Mouse (Mus musculus) neural tube, embryonic 13.5 days (tissue): ENCODE data around the gene Slc25a42. TPM values are rescaled to one million over a fixed set of nuclear protein-coding genes. Genes with fewer than 3 reads are reported as not detected.

Source experiments
- ATAC-seq: fragments of 200-750 bp; cut with Nextera tagmentation; 2 replicates; pipeline ENCODE4 v1.8.0; 2017; ENCODE audit warnings: low read depth, mild to moderate bottlenecking, moderate TSS enrichment, moderate library complexity
- H3K27ac ChIP-seq: fragments of 300-500 bp; sonication (generic); replicated peaks from 2 replicates; pipeline ENCODE4 v1.5.1; 2015; ENCODE audit warnings: moderate library complexity, mild to moderate bottlenecking, inconsistent platforms
- H3K27me3 ChIP-seq: fragments of 300-500 bp; sonication (generic); 2 replicates; pipeline ENCODE4 v1.6.1; 2015; ENCODE audit warnings: mild to moderate bottlenecking, inconsistent platforms
- H3K36me3 ChIP-seq: fragments of 300-500 bp; sonication (generic); 2 replicates; pipeline ENCODE4 v1.6.1; 2015; ENCODE audit warnings: mild to moderate bottlenecking, inconsistent platforms
- H3K4me1 ChIP-seq: fragments of 300-500 bp; sonication (generic); replicated peaks from 2 replicates; pipeline ENCODE4 v1.6.1; 2015; ENCODE audit warnings: inconsistent platforms
- H3K4me2 ChIP-seq: fragments of 300-500 bp; sonication (generic); 2 replicates; pipeline ENCODE4 v1.6.1; 2015; ENCODE audit warnings: inconsistent platforms, mild to moderate bottlenecking, moderate library complexity
- H3K4me3 ChIP-seq: fragments of 300-500 bp; sonication (generic); 2 replicates; pipeline ENCODE4 v1.5.1; 2015; ENCODE audit warnings: mild to moderate bottlenecking, inconsistent platforms
- H3K9ac ChIP-seq: fragments of 300-500 bp; sonication (generic); 2 replicates; pipeline ENCODE4 v1.6.1; 2015; ENCODE audit warnings: moderate library complexity, mild to moderate bottlenecking, inconsistent platforms
- H3K9me3 ChIP-seq: fragments of 300-500 bp; sonication (generic); 2 replicates; pipeline ENCODE4 v1.6.1; 2016; ENCODE audit warnings: inconsistent platforms
- WGBS: fragments of 180-500 bp; shearing (Covaris S2); methylation state at CpG from one replicate; pipeline ENCODE4 v1.1.7; 2015; 5-methylcytosine and 5-hydroxymethylcytosine counted together
- polyA plus RNA-seq: library from polyadenylated mRNA; unstranded; fragments of >200 nt; fragmentation: Nextera tagmentation; extraction: Ambion mirVana; gene quantifications from 2 replicates; pipeline ENCODE4 v1.2.1, GENCODE M21; 2015

The Slc25a42 gene
- polyA plus RNA-seq = 5.5 and 6.4 TPM in 2 replicates

GRCm38 (mm10) chr8:70212112-70213055 lies at the start of gene Slc25a42:
Gene Slc25a42, minus strand, starts transcription at chr8:70212305.
- peaks cover 17% of the 10 kb centered on the region for H3K27me3 ChIP-seq
- H3K4me2 ChIP-seq = peak within 1 kb of the TSS; percentile 96
- under 1% methylated on average over 66 of the region's 66 CpGs for WGBS
- ATAC-seq = peak; percentile 99
- no peaks in the 10 kb centered on the region for H3K36me3 ChIP-seq
- H3K27ac ChIP-seq = peak within 1 kb of the TSS; percentile 76
- peak within 1 kb of the TSS; percentile 81 for H3K9ac ChIP-seq
- H3K9me3 ChIP-seq = no peaks in the 10 kb centered on the region
- peak within 1 kb of the TSS; percentile 74 for H3K4me3 ChIP-seq
- H3K4me1 ChIP-seq = peaks cover 19% of the 10 kb centered on the region

GRCm38 (mm10) chr8:70259043-70259442 lies 46.9 kb upstream of the Slc25a42 start:
- Histone ChIP-seq H3K27ac (no peak overlapping the region), H3K4me3 (no peak overlapping the region), H3K9me3 (no peaks in the 10 kb centered on the region), H3K9ac (no peak overlapping the region), H3K36me3 (peaks cover 100% of the 10 kb centered on the region), H3K4me2 (no peak overlapping the region), H3K4me1 (no peaks in the 10 kb centered on the region), H3K27me3 (no peaks in the 10 kb centered on the region)
- no peak for ATAC-seq
- WGBS = 90% methylated on average over 2 of the region's 2 CpGs

GRCm38 (mm10) chr8:70258600-70258999 lies 46.5 kb upstream of the Slc25a42 start:
- ATAC-seq = no peak
- Histone ChIP-seq H3K9ac (no peak overlapping the region), H3K9me3 (no peaks in the 10 kb centered on the region), H3K27ac (no peak overlapping the region), H3K36me3 (peaks cover 100% of the 10 kb centered on the region), H3K4me3 (no peak overlapping the region), H3K27me3 (no peaks in the 10 kb centered on the region), H3K4me1 (no peaks in the 10 kb centered on the region), H3K4me2 (no peak overlapping the region)
- WGBS = 95% methylated on average over 5 of the region's 5 CpGs

- 89% methylated on average over 3 of the region's 3 CpGs for WGBS
- Histone ChIP-seq H3K9me3 (no peaks in the 10 kb centered on the region), H3K27me3 (no peaks in the 10 kb centered on the region), H3K27ac (no peak overlapping the region), H3K9ac (no peak overlapping the region), H3K4me2 (no peak overlapping the region), H3K4me3 (no peak overlapping the region), H3K36me3 (peaks cover 100% of the 10 kb centered on the region), H3K4me1 (no peaks in the 10 kb centered on the region)
- ATAC-seq = no peak
Observed at GRCm38 (mm10) chr8:70257456-70257855, 45.4 kb upstream of the Slc25a42 start.

- WGBS = 86% methylated on average over 1 of the region's 1 CpGs
- no peak overlapping the region for H3K4me3 ChIP-seq
- no peak overlapping the region for H3K27ac ChIP-seq
- no peak overlapping the region for H3K4me2 ChIP-seq
- no peak overlapping the region for H3K9ac ChIP-seq
- H3K27me3 ChIP-seq = no peaks in the 10 kb centered on the region
- no peaks in the 10 kb centered on the region for H3K4me1 ChIP-seq
- peaks cover 100% of the 10 kb centered on the region for H3K36me3 ChIP-seq
- ATAC-seq = no peak
- no peaks in the 10 kb centered on the region for H3K9me3 ChIP-seq
Observed at GRCm38 (mm10) chr8:70254628-70255027, 42.5 kb upstream of the Slc25a42 start.

- no peak overlapping the region for H3K27ac ChIP-seq
- peaks cover 88% of the 10 kb centered on the region for H3K36me3 ChIP-seq
- WGBS = 92% methylated on average over 3 of the region's 3 CpGs
- H3K4me1 ChIP-seq = peaks cover 17% of the 10 kb centered on the region
- no peaks in the 10 kb centered on the region for H3K27me3 ChIP-seq
- no peak for ATAC-seq
- H3K9ac ChIP-seq = no peak overlapping the region
- H3K4me3 ChIP-seq = no peak overlapping the region
- no peak overlapping the region for H3K4me2 ChIP-seq
- H3K9me3 ChIP-seq = no peaks in the 10 kb centered on the region
Observed at GRCm38 (mm10) chr8:70247841-70248240, 35.7 kb upstream of the Slc25a42 start.

- H3K4me1 ChIP-seq = peaks cover 17% of the 10 kb centered on the region
- H3K27me3 ChIP-seq = no peaks in the 10 kb centered on the region
- no peaks in the 10 kb centered on the region for H3K9me3 ChIP-seq
- no peak for ATAC-seq
- 92% methylated on average over 6 of the region's 6 CpGs for WGBS
- no peak overlapping the region for H3K27ac ChIP-seq
- H3K36me3 ChIP-seq = peaks cover 88% of the 10 kb centered on the region
- no peak overlapping the region for H3K9ac ChIP-seq
- H3K4me3 ChIP-seq = no peak overlapping the region
- H3K4me2 ChIP-seq = no peak overlapping the region
Observed at GRCm38 (mm10) chr8:70246622-70247021, 34.5 kb upstream of the Slc25a42 start.

- Histone ChIP-seq H3K4me1 (peaks cover 27% of the 10 kb centered on the region), H3K36me3 (peaks cover 87% of the 10 kb centered on the region), H3K4me3 (no peak overlapping the region), H3K9me3 (no peaks in the 10 kb centered on the region), H3K4me2 (no peak overlapping the region), H3K27me3 (no peaks in the 10 kb centered on the region), H3K27ac (no peak overlapping the region), H3K9ac (no peak overlapping the region)
- WGBS = 91% methylated on average over 5 of the region's 5 CpGs
- ATAC-seq = no peak
Observed at GRCm38 (mm10) chr8:70240642-70241041, 28.5 kb upstream of the Slc25a42 start.

- no peak overlapping the region for H3K27ac ChIP-seq
- peaks cover 64% of the 10 kb centered on the region for H3K36me3 ChIP-seq
- no peak overlapping the region for H3K4me3 ChIP-seq
- H3K4me1 ChIP-seq = peaks cover 31% of the 10 kb centered on the region
- no peak overlapping the region for H3K9ac ChIP-seq
- no peaks in the 10 kb centered on the region for H3K27me3 ChIP-seq
- no peak for ATAC-seq
- no peak overlapping the region for H3K4me2 ChIP-seq
- H3K9me3 ChIP-seq = no peaks in the 10 kb centered on the region
- 92% methylated on average over 2 of the region's 2 CpGs for WGBS
Observed at GRCm38 (mm10) chr8:70237842-70238241, 25.7 kb upstream of the Slc25a42 start.

GRCm38 (mm10) chr8:70234781-70235128 lies 22.6 kb upstream of the Slc25a42 start:
- Histone ChIP-seq H3K36me3 (peaks cover 49% of the 10 kb centered on the region), H3K27ac (peak overlapping the region; percentile 96), H3K27me3 (no peaks in the 10 kb centered on the region), H3K9me3 (no peaks in the 10 kb centered on the region), H3K9ac (peak overlapping the region; percentile 85), H3K4me2 (peak overlapping the region; percentile 90), H3K4me1 (peaks cover 39% of the 10 kb centered on the region), H3K4me3 (peak overlapping the region; percentile 71)
- WGBS = under 1% methylated on average over 15 of the region's 15 CpGs
- no peak for ATAC-seq

GRCm38 (mm10) chr8:70234080-70234780 lies 22.1 kb upstream of the Slc25a42 start, which contains the start of the genes Sugp2 and Armc6:
Gene Sugp2, plus strand, starts transcription at chr8:70234226.
Gene Armc6, minus strand, starts transcription at chr8:70234466.
- under 1% methylated on average over 67 of the region's 67 CpGs for WGBS
- Histone ChIP-seq H3K4me2 (peak within 1 kb of the TSS; percentile 90), H3K9me3 (no peaks in the 10 kb centered on the region), H3K27ac (peak within 1 kb of the TSS; percentile 96), H3K27me3 (no peaks in the 10 kb centered on the region), H3K36me3 (peaks cover 50% of the 10 kb centered on the region), H3K4me1 (peaks cover 39% of the 10 kb centered on the region), H3K9ac (peak within 1 kb of the TSS; percentile 85), H3K4me3 (peak within 1 kb of the TSS; percentile 71)
- peak; percentile 96 for ATAC-seq

GRCm38 (mm10) chr8:70233606-70234005 lies 21.5 kb upstream of the Slc25a42 start:
- ATAC-seq = peak; percentile 48
- H3K36me3 ChIP-seq = peaks cover 50% of the 10 kb centered on the region
- H3K27ac ChIP-seq = peak overlapping the region; percentile 96
- H3K9me3 ChIP-seq = no peaks in the 10 kb centered on the region
- H3K4me3 ChIP-seq = peak overlapping the region; percentile 71
- 6% methylated on average over 13 of the region's 13 CpGs for WGBS
- H3K4me2 ChIP-seq = peak overlapping the region; percentile 90
- H3K9ac ChIP-seq = peak overlapping the region; percentile 85
- H3K27me3 ChIP-seq = no peaks in the 10 kb centered on the region
- peaks cover 39% of the 10 kb centered on the region for H3K4me1 ChIP-seq
